Mouse (Mus musculus) embryonic stem cell, embryonic (primary cell): ENCODE measurements at regions not wholly inside any gene's neighbourhood (a gene's known extent, or its start where the extent isn't known, plus 50 kb on each side); places are given as distances from the start of the nearest gene placed in this dataset.

Source experiments
- CTCF ChIA-PET, 4 experiments: fragments of 300-600 bp in 2 of 4; fragments of 350-600 bp in 2 of 4; sonication (Branson Sonifier 250); formaldehyde crosslinking; loops; one replicate each; lab custom pipeline; 2022; ENCODE audit warnings: inconsistent platforms in 2 of 4; lab: Charles Lee
- POLR2A ChIA-PET, 4 experiments: fragments of 300-600 bp in 2 of 4; fragments of 350-600 bp in 2 of 4; sonication (Branson Sonifier 250); formaldehyde crosslinking; loops; one replicate each; lab custom pipeline; 2022; ENCODE audit warnings: antibody characterized with exemption in 4 of 4, inconsistent platforms in 1 of 4; lab: Charles Lee

DNA sequence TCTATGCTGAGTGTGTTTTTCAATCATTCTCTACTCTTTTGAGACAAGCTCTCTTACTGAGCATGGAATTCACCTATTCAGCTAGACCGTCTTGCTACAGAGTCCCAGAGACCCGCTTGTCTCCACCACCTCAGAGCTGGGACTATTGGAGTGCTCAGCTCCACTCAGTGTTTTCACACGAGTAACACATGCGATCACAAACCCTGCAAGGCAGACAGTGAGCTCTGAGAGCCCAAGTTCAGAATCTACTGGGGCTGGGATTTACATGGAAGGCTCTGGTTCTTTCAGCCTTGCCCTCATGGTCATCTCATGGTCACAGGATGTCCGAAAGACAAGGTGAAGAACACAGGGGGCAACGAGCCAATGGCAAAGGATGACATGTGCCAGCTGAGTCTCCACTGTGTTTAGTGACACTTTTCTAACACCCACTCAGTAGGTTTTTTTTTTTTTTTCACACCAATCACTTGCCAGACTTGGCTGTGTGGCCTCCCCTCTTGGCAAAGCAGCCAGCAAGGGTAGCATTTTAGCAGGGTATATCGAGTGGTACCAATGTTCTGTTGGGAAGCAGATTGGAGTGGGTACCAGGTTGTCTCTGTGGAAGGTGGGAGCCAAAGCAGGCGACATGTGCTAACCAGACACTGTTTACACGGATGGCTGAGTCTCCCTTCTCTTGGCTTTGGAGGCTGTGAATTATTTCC, 51.2 kb upstream of the Gtsf1l start:
- ChIA-PET CTCF (no interaction called here), POLR2A (interaction anchor here in 2 of 4 experiments (0.7 to 1.1 kb wide), 4 partner anchors 97 to 248 kb away, joined by 3 to 4 read pairs (median 3); no protein-coding TSS in a partner anchor)

GRCm38 (mm10) chr2:163142762-163143388, 55.2 kb upstream of the Gtsf1l start:
- POLR2A ChIA-PET, result interaction anchor here in 1 of 4 experiments (0.6 kb wide), 1 partner anchor 68 kb away, joined by 3 read pairs; no protein-coding TSS in a partner anchor
- CTCF ChIA-PET, result interaction anchor here in 1 of 4 experiments (1.2 kb wide), 1 partner anchor 41 kb away, joined by 3 read pairs; no protein-coding TSS in a partner anchor

DNA sequence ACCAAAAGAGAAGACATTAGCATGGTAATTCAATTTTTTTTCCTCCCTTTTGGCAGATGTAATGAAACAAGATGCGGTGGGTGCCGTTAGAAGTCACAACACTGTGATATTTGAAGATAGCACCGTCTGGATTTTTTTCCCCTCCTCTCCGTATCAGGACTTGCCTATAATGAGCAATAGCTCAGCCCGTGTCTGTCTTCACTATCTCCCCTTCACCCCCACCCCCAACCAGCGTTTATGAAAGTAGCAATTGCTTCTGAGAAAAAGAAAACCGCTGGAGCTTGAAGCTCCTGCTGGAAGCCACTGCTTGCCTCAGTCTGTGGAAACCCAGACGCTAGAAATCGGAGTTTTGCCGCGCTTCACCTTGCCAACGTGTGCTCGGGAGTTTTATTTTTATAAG, 55.8 kb upstream of the Gtsf1l start:
- CTCF ChIA-PET, result no interaction called here

DNA sequence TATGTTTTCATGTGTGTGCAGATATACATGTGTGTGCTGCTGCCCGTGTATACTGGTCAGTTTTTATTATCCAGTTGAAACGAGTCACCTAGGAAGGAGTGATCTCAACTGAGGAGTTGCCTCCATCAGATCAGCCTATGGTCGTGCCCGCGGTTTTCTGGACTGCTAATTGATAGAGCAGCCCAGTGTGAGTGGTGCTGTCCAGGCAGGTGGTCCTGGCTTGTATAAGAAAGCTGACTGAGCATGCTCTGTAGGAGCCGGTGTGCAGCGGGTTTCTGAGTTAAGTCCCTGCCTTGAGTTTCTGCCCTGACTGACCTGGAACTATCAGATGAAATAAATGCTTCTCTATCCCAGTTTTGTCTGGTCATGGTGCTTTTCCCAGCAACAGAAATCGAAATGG, 56.9 kb upstream of the Tox2 start:
- CTCF ChIA-PET, result interaction anchor here (0.5 to 1.4 kb wide), 6 partner anchors 11 to 257 kb away, joined by 3 to 6 read pairs (median 4); no protein-coding TSS in a partner anchor
- POLR2A ChIA-PET, result interaction anchor here in 2 of 4 experiments (0.6 to 1.1 kb wide), 2 partner anchors 44 to 138 kb away, joined by 5 read pairs; no protein-coding TSS in a partner anchor

More for the DNA sequence above, 55.8 kb upstream of the Gtsf1l start:
- POLR2A ChIA-PET, result interaction anchor here in 1 of 4 experiments (0.6 kb wide), 1 partner anchor 68 kb away, joined by 3 read pairs; no protein-coding TSS in a partner anchor

- POLR2A ChIA-PET, result interaction anchor here in 2 of 4 experiments (0.6 to 1.1 kb wide), 4 partner anchors 45 to 142 kb away, joined by 4 to 9 read pairs (median 5); no protein-coding TSS in a partner anchor
- CTCF ChIA-PET, result interaction anchor here (0.6 to 1.7 kb wide), 11 partner anchors 11 to 238 kb away, joined by 3 to 6 read pairs (median 4); no protein-coding TSS in a partner anchor
Measured at GRCm38 (mm10) chr2:163146481-163146880, 56.4 kb upstream of the Tox2 start.

GRCm38 (mm10) chr2:163147381-163147780, 55.5 kb upstream of the Tox2 start:
- ChIA-PET CTCF (interaction anchor here (0.6 to 1.7 kb wide), 7 partner anchors 10 to 295 kb away, joined by 3 to 5 read pairs (median 4); no protein-coding TSS in a partner anchor), POLR2A (interaction anchor here in 2 of 4 experiments (0.6 to 1.2 kb wide), 2 partner anchors 42 to 156 kb away, joined by 3 read pairs; no protein-coding TSS in a partner anchor)

GRCm38 (mm10) chr2:163151016-163151415, 51.9 kb upstream of the Tox2 start:
- POLR2A ChIA-PET, result interaction anchor here in 1 of 4 experiments (1.0 kb wide), 1 partner anchor 30 kb away, joined by 3 read pairs; no protein-coding TSS in a partner anchor
- CTCF ChIA-PET, result no interaction called here

- CTCF ChIA-PET, result no interaction called here
- POLR2A ChIA-PET, result no interaction called here
Measured at GRCm38 (mm10) chr2:163152340-163153033, 50.4 kb upstream of the Tox2 start.
